Mouse (Mus musculus) ES-E14 (cell line): ENCODE measurements around the gene Olfr575.

ENCODE experiments used
- CHD2 ChIP-seq: IDR thresholded peaks from 2 replicates; pipeline ENCODE4 v1.6.1; 2014; ENCODE audit warnings: mild to moderate bottlenecking, low read depth, low read length, inconsistent platforms
- HCFC1 ChIP-seq: IDR thresholded peaks from 2 replicates; pipeline ENCODE4 v1.6.1; 2012; ENCODE audit warnings: low read length, inconsistent platforms, borderline replicate concordance; ENCODE audit not compliant: insufficient read depth
- ZNF384 ChIP-seq: IDR thresholded peaks from 2 replicates; pipeline ENCODE4 v1.6.1; 2012; ENCODE audit warnings: low read depth, low read length, inconsistent platforms

DNA sequence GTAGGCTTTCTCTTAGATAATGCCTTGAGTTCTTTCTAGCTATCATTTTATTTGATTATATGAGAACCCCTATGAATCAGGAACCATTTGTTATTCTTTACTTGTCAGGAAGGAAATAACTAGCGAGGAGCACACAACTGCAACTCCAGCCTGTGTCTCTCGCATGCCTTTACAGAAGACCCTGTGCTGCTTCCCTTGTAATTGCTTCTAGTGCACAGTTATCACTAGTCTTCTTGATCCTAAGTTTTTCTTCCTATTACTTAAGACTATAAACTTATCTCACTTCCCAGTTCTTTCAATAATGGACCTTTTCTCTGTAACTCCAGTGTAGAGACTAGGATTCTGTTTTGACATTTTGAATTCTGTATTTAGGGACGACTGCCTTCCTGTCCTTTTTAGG lies 438 bp downstream of the Olfr575 start:
- TF ChIP-seq CHD2 (no peak), ZNF384 (no peak), HCFC1 (no peak)
